Mouse (Mus musculus) large intestine, adult 2 months (tissue): ENCODE results near the gene Tctn1. TPM values are rescaled to one million over a fixed set of nuclear protein-coding genes. Genes with fewer than 3 reads are reported as not detected.

Source experiments
- DNase-seq: peaks from one replicate; pipeline ENCODE4 v3.0.0-alpha.2; 2012; ENCODE audit warnings: low read depth, low spot score
- WGBS: fragments of 180-500 bp; shearing (Covaris S2); methylation state at CpG from one replicate; pipeline ENCODE4 v1.1.7; 2018; 5-methylcytosine and 5-hydroxymethylcytosine counted together
- polyA plus RNA-seq: library from polyadenylated mRNA; depleted of rRNA; stranded (reverse); fragments of >200 nt; gene quantifications from 2 replicates; pipeline ENCODE4 v1.2.3, GENCODE M21; 2012; rRNA removed

Gene Tctn1
- polyA plus RNA-seq: 7.6 and 9.5 TPM in 2 replicates

DNA sequence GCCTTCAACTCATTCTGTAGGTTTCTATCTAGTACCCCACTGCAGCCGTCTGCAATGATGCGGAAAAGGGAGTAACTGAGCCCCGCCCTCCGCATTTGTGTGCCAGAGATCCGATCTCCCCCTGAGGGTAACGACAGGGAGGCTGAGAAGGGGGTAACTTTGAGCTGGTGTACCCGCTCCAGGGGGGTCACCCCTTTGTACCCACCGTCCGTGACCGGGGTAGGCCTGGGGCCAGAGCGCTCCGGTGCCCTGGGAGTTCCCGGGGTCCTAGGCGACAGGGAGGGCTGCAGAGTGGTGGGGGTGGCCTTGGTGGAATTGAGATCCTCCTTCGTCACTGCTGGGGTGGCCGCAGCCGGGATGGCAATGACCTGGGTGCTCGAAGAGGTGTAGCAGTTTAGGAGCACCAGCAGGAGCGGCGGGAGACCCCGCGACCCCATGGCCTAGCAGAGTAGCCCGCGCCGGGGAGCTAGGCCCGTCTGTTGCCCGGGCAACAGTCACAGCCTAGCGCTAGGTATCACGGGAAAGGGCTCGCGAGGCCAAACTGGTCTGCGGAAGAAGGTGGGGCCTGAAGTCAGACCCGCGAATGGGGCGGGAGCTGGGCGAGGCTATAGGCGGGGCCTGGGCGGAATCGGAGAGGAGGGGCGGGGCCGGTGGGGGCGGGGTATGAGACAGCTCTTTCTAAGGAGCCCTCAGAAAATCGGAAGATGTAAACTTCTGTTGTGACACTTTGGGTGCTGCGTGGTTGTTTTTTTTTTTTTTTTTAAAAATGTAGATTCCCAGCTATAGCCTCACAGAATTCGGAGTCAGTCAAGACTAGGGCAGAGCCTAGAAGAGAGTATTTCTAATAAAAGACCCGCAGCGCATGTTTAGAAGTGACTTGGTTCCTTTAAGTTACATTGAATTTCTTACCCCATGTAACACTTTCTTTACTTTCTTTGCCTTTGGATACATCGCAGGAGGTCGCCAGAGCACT, at the start of gene Tctn1:
TSS of gene Tctn1 (minus strand) at position 528 of the 973 bp plus-strand sequence.
- DNase-seq: peak; percentile 88

GRCm38 (mm10) chr5:122312942-122313684, 48.9 kb upstream of the Tctn1 start:
- no peak for DNase-seq
- 87% methylated on average over 17 of the region's 17 CpGs for WGBS

More for the DNA sequence above, at the start of gene Tctn1:
- under 1% methylated on average over 49 of the region's 49 CpGs for WGBS

- 59% methylated on average over 4 of the region's 4 CpGs for WGBS
Measured at GRCm38 (mm10) chr5:122312346-122312745, 48.1 kb upstream of the Tctn1 start.

DNA sequence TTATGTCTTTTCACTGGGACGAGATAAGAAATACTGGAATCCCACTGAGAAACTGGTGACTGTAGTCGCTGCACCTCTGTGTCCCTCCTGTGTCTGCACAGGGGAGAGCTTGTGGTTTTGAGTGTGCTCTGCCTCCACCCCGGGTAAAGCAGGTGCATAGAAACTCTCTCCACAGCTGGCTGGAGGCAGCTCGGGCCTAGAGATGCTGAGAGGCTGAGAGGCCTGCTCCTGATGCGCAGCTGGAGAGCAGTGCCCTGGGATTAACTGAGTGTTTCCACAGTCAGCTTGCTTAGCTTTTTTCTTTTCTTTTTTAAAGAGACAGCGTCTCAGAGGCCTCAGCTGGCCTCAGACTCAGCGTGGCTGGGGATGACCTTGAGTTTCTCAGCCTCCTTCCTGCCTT, 47.4 kb upstream of the Tctn1 start:
- no peak for DNase-seq
- 64% methylated on average over 7 of the region's 7 CpGs for WGBS

More at GRCm38 (mm10) chr5:122312346-122312745, 48.1 kb upstream of the Tctn1 start:
- DNase-seq: no peak

DNA sequence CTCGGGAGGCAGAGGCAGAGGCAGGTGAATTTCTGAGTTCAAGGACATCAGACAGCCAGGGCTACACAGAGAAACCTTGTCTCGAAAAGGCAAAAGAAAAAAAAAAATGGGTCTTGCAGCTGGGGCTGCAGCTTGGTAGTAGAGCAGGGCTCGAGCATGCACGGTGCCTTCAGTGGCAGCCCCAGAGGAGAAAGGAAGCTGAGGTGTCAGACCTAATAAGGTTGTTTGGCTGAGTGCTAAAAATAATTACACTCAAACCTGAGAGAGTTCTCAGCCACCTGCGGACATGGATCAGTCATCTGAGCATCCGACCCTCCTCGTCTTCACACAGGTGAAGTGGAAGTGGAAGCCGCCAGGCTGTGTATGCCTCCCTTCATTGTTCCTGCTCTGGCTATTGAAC, 46.4 kb upstream of the Tctn1 start:
- no peak for DNase-seq
- 72% methylated on average over 8 of the region's 8 CpGs for WGBS

DNA sequence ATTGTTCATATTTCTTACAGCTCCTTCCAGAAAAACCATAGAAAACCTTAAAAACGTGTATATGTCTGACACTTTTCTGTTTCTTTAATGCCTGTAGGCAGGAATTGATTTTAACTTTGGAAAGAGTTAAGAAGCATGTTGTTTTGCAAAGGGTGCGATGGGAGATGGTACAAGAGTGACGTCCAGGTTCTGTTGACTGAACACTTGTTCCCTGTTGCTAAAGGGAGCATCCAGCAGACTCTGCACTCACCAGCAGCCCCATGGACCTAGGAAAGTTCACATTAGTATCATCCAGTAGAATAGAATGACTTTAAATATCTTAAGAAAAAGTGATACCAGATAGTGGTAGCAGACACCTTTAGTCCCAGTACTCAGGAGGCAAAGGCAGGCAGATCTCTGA, 42.3 kb upstream of the Tctn1 start:
- no peak for DNase-seq
- 89% methylated on average over 3 of the region's 3 CpGs for WGBS

DNA sequence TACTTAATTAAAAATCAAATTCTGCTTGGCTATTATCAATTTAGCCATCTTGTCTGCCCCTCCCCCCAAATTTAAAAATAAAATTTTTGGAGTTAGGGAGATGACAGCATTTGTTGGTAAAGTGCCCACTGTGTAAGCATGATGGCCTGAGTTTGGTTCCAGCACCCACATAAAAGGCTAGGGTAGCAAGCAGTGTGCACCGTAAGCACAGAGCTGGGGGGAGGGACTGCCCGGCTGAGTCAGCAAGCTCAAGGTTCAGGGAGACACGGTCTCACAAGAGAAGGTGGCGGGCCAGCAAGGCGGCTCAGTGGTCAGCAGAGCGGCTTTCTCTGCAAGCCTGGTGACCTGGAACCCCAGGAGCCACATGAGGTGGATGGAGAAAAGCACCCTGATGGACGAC, 41.2 kb upstream of the Tctn1 start:
- DNase-seq: no peak
- WGBS: 81% methylated on average over 7 of the region's 7 CpGs

GRCm38 (mm10) chr5:122304541-122304940, 40.3 kb upstream of the Tctn1 start:
- WGBS: 72% methylated on average over 6 of the region's 6 CpGs
- DNase-seq: no peak

DNA sequence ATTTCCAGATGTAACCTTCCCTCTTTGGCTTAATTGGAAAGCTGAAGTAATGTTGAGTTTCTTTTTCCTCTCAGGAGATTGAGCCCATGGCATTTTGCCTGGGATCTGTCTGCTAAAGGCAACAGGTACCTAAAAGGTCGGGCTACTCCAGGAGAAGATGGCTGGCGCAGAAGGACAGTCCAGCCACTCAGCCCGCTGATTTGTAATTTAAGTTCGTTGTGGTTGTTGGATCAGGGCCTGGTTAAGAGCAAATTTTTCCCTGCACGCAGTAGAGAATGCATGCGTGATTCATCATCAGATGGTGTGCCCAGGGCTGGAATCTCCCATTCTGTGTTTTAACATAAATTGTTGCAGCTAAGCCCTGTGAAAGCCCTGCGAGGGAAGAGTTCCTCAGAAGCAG, 39.7 kb upstream of the Tctn1 start:
- no peak for DNase-seq
- WGBS: 72% methylated on average over 7 of the region's 7 CpGs

DNA sequence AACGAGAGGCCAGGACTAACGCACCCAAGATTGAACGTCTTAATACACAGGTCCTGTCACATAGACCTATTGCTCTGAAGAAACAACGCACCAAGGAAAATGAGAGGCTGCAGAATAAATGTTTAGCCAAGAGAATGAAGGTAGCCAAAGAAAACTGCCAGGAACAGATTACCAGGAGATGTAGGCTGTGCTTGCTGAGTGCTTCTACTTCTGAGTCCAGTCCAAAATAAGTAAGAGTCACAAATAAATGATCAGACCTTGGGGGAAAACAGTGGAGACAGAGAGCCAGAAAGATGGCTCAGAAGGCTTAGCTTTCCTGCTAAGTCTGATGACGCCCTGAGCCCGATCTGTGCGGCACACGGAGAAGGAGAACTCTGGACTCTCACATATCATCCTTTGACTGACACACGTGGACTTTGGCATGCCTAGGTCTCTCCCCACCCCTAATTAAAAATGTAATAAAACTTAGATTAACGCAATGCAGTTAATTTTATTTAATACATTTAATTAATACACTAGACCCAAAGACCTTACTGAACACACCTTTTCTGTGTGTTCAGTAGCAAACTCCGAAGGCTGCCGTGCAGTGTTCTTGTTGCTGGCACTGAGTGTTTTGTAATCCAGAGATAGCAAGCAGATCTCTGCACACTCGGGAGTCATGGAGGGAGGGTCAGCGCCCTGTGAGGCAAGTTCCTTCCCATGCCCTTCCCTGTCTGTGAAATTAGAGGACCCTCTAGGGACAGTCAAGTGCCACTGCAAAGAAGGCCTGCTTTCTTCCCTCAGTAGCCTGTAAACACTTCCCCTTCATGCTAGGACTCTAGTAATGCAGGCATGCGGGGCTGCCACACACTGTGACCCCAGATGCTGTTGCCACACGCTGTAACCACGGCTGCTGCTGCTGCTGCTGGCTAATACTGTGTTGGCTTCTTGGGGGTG, 38.8 kb upstream of the Tctn1 start:
- 43% methylated on average over 17 of the region's 17 CpGs for WGBS
- no peak for DNase-seq

- WGBS: 75% methylated on average over 6 of the region's 6 CpGs
- DNase-seq: no peak
Measured at GRCm38 (mm10) chr5:122300071-122300518, 35.8 kb upstream of the Tctn1 start.

GRCm38 (mm10) chr5:122295113-122295935, 31.1 kb upstream of the Tctn1 start:
- WGBS: 52% methylated on average over 14 of the region's 14 CpGs
- no peak for DNase-seq

- WGBS: 85% methylated on average over 3 of the region's 3 CpGs
- no peak for DNase-seq
Measured at GRCm38 (mm10) chr5:122294219-122294735, 30.0 kb upstream of the Tctn1 start.

- 84% methylated on average over 6 of the region's 6 CpGs for WGBS
- no peak for DNase-seq
Measured at GRCm38 (mm10) chr5:122293131-122293530, 28.9 kb upstream of the Tctn1 start.

DNA sequence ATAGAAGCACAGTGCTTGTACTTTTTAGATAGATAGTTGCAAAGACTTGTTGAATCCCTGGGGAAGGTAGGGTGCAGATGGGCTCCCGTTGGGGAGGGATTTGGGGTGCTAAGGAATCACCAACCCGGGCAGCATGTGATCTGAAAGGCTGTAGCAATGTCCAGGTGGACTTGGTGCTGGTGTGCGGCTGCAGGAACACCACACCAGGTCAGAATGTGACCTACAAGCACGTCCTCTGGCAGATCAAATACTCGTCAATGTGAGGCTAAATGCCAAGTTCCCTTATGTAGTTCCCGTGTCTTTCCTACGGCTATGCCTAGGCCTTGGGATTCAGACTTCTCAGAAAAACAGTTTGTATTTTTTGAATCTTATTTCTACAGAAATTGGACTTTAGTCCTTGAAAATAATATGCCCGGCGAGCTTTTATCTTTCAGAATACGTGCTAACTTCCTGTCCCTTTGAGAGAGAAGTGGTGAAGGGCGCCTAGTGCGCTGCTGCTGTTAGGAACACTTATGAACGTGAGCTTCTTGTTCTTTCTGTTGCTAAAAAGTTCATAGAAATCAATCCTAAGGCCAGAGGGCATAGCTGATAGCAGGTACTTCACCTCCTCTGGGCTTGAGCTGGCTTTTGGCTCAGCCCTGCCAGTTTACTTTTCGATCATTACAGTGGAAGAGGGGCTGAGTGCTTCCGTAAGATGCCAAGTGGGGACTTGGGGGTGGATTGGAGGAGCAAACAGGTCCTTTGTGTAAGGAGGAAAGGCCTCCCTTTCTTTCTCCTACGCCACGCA, 27.5 kb upstream of the Tctn1 start:
- DNase-seq: no peak
- WGBS: 37% methylated on average over 17 of the region's 17 CpGs

GRCm38 (mm10) chr5:122291149-122291548, 26.9 kb upstream of the Tctn1 start:
- no peak for DNase-seq
- WGBS: 37% methylated on average over 6 of the region's 6 CpGs

- WGBS: 18% methylated on average over 4 of the region's 4 CpGs
- DNase-seq: no peak
Measured at GRCm38 (mm10) chr5:122288147-122288811, 24.0 kb upstream of the Tctn1 start.
